Mouse (Mus musculus) E14TG2a.4 (cell line): ENCODE results near the gene Mrpl19.

ENCODE experiments used
- CTCF ChIP-seq: conservative IDR thresholded peaks from 2 replicates; pipeline ENCODE4 v1.5.1; 2014; ENCODE audit warnings: low read length
- NANOG ChIP-seq: IDR thresholded peaks from 2 replicates; pipeline ENCODE4 v1.6.1; 2014; ENCODE audit warnings: borderline replicate concordance, low read length, mixed read lengths
- POU5F1 ChIP-seq: IDR thresholded peaks from 2 replicates; pipeline ENCODE4 v1.6.1; 2014; ENCODE audit warnings: low read length, borderline replicate concordance

DNA sequence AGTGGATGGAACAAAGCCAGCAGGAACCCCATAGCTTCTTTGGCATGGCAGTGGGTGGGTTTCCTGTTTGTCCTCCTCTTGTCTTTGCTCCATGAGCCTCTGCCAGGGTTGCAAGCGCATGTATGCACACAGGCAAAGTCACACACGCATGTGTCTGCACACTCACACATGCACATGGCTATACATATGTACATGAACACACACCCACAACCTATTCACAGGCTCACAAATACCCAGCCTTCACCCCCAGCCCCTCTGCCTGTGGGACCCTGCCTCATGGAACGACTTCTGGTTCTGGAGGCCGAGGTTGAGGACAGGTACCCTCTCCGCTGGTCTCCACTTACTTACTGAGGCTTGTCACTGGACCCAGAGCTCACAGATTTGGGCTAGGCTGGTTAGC is 22.6 kb upstream of the Mrpl19 start:
- no peak for TF ChIP-seq CTCF
- no peak for TF ChIP-seq NANOG
- no peak for TF ChIP-seq POU5F1
